Mouse (Mus musculus) brain, embryonic 14.5 days (tissue): Measurements from ENCODE around the gene Rps2.

ENCODE experiments used
- CTCF ChIP-seq: fragments of 200-500 bp; IDR thresholded peaks from 2 replicates; pipeline ENCODE4 v1.5.1; 2012; ENCODE audit warnings: inconsistent platforms, mild to moderate bottlenecking, moderate library complexity, borderline replicate concordance; ENCODE audit not compliant: insufficient read depth, insufficient read length; ENCODE audit errors: extremely low read depth
- POLR2A ChIP-seq: fragments of 200-500 bp; IDR thresholded peaks from 2 replicates; pipeline ENCODE4 v1.6.1; 2012; ENCODE audit warnings: mild to moderate bottlenecking, inconsistent platforms, borderline replicate concordance; ENCODE audit not compliant: poor library complexity, insufficient read depth, insufficient read length, severe bottlenecking; ENCODE audit errors: extremely low read depth

DNA sequence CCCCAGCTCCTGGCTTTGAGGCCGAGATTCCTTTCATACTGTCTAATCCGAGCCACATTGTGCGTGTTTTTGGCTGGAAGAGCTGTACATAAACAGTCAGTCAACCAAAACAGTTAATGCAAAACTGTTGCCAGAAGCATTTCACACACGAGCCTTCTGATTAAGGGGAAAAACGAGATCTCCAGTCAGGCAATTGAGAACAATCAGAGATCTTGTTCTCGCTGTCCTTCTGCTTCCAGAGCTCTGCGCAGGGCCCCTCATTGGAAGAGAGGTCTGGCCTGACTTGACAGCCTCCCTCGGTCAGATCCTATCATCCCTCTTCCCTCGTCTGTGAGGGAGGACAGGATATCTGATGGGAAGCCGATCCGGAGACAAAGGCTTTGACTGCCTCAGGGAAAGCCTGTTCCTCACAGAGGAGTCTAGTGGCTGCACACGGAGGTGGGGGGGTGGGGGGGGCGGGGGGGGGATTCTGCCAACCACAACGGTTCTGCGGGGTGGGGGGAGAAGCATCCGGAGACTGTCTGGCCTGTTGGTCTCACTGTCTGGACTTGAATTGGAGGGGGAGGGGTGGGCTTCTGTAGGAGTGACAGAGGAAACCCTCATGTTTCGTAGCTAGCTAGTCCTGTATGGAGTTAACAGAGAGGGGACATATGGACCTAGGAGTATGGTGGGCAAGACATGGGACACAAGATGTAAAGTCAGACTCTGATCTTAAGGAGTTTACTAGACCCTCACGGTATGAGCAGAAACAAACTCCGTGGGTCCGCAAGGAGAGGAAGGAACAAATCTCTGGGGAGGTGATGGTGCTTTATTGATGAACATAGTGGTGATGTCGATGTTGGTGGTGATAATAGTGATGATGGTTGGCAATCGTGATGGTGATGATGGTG, 47.3 kb downstream of the Rps2 start:
- TF ChIP-seq POLR2A (no peak), CTCF (no peak)
